Mouse (Mus musculus) limb, embryonic 15.5 days (tissue): ENCODE results near the gene Olfr1480. TPM values are rescaled to one million over a fixed set of nuclear protein-coding genes. Genes with fewer than 3 reads are reported as not detected.

Source experiments
- ATAC-seq: fragments of 200-750 bp; cut with Nextera tagmentation; 2 replicates; pipeline ENCODE4 v1.8.0; 2017; ENCODE audit warnings: low read depth, moderate TSS enrichment; ENCODE audit not compliant: insufficient number of reproducible peaks, low FRiP score, low TSS enrichment
- H3K27ac ChIP-seq: fragments of 300-500 bp; sonication (generic); 2 replicates; pipeline ENCODE4 v1.5.1; 2015; ENCODE audit warnings: moderate library complexity, mild to moderate bottlenecking, inconsistent platforms
- H3K27me3 ChIP-seq: fragments of 300-500 bp; sonication (generic); 2 replicates; pipeline ENCODE4 v1.6.1; 2015; ENCODE audit warnings: inconsistent platforms
- H3K36me3 ChIP-seq: fragments of 300-500 bp; sonication (generic); 2 replicates; pipeline ENCODE4 v1.6.1; 2015; ENCODE audit warnings: inconsistent platforms
- H3K4me1 ChIP-seq: fragments of 300-500 bp; sonication (generic); 2 replicates; pipeline ENCODE4 v1.6.1; 2015; ENCODE audit warnings: inconsistent platforms
- H3K4me2 ChIP-seq: fragments of 300-500 bp; sonication (generic); 2 replicates; pipeline ENCODE4 v1.6.1; 2015; ENCODE audit warnings: mild to moderate bottlenecking, inconsistent platforms
- H3K4me3 ChIP-seq: fragments of 300-500 bp; sonication (generic); 2 replicates; pipeline ENCODE4 v1.5.1; 2015; ENCODE audit warnings: mild to moderate bottlenecking, inconsistent platforms
- H3K9ac ChIP-seq: fragments of 300-500 bp; sonication (generic); 2 replicates; pipeline ENCODE4 v1.6.1; 2015; ENCODE audit warnings: inconsistent platforms
- H3K9me3 ChIP-seq: fragments of 300-500 bp; sonication (generic); 2 replicates; pipeline ENCODE4 v1.6.1; 2016; ENCODE audit warnings: inconsistent platforms
- whole genome bisulfite sequencing: fragments of 180-500 bp; shearing (Covaris S2); methylation state at CpG from one replicate; pipeline ENCODE4 v1.1.7; 2015; 5-methylcytosine and 5-hydroxymethylcytosine counted together
- polyA plus RNA-seq: library from polyadenylated mRNA; unstranded; fragments of >200 nt; fragmentation: Nextera tagmentation; extraction: Ambion mirVana; gene quantifications from 2 replicates; pipeline ENCODE4 v1.2.1, GENCODE M21; 2015

The Olfr1480 gene
- polyA plus RNA-seq: not detected in 2 replicates

DNA sequence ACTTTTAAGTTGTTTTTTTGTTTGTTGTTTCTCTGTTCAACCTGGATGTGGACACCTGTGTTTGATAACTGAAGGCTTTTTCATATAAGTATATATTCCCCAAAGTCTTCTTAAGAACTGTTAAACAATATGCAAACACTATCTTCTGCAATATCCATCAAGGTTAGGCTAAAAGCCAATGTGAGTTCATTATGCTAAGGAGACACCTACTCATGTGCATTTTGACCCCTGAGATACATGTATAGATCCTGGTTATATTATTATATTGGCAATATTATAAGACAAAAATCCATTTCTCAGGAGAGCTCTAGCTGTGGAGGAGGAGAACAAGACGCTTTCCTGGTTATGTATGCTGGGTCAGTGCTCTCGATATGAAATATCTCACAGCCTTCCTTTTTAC, at the start of gene Olfr1480:
TSS of gene Olfr1480 (plus strand) at position 301 of the 400 bp plus-strand sequence.
- Histone ChIP-seq H3K4me1 (no peaks in the 10 kb centered on the region), H3K9ac (no peak within 1 kb of the TSS), H3K27ac (no peak within 1 kb of the TSS), H3K27me3 (no peaks in the 10 kb centered on the region), H3K4me3 (no peak within 1 kb of the TSS), H3K4me2 (no peak within 1 kb of the TSS), H3K9me3 (no peaks in the 10 kb centered on the region), H3K36me3 (no peaks in the 10 kb centered on the region)
- no peak for ATAC-seq
- 88% methylated on average over 2 of the region's 2 CpGs for WGBS

DNA sequence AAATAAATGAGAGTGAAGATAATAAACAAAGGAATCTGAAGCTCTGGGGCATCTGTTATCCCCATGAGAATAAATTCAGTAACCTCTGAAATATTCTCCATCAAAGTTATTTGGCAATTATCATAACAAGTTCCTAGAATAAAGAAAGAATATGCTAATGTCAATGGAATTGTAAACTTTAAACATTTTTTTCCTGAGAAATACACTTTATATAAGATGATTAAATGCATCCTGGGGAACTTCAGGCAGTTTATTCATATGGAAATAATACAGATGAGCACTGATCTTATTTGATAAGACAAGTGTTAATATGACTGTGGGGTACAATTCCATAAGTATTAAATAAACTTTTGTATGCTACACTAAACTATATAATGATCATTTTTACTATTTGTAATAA, 47.6 kb upstream of the Olfr1480 start, which contains the start of gene Olfr1475:
TSS of gene Olfr1475 (minus strand) at position 101 of the 400 bp plus-strand sequence.
- no peak within 1 kb of the TSS for H3K4me2 ChIP-seq
- no peaks in the 10 kb centered on the region for H3K9me3 ChIP-seq
- no peaks in the 10 kb centered on the region for H3K27me3 ChIP-seq
- no peaks in the 10 kb centered on the region for H3K4me1 ChIP-seq
- no peak for ATAC-seq
- no peak within 1 kb of the TSS for H3K27ac ChIP-seq
- H3K9ac ChIP-seq: no peak within 1 kb of the TSS
- H3K36me3 ChIP-seq: no peaks in the 10 kb centered on the region
- no peak within 1 kb of the TSS for H3K4me3 ChIP-seq

DNA sequence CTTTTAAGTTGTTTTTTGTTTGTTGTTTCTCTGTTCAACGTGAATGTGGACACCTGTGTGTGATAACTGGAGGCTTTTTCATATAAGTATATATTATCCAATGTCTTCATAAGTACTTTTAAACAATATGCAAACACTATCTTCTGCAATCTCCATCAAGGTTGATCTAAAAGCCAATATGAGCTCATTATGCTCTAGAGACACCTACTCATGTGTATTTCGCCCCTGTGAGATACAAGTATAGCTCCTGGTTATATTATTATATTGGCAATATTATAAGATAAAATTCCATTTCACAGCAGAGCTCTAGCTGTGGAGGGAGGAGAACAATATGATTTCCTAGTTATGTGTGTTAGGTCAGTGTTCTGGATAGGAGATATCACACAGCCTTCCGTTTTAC, 27.5 kb upstream of the Olfr1480 start, which contains the start of gene Olfr1477:
TSS of gene Olfr1477 (plus strand) at position 301 of the 400 bp plus-strand sequence.
- Histone ChIP-seq H3K36me3 (no peaks in the 10 kb centered on the region), H3K4me3 (no peak within 1 kb of the TSS), H3K9me3 (peaks cover 5% of the 10 kb centered on the region; the same call in 1 of the 2 replicates), H3K4me1 (no peaks in the 10 kb centered on the region), H3K27ac (no peak within 1 kb of the TSS), H3K9ac (no peak within 1 kb of the TSS), H3K4me2 (no peak within 1 kb of the TSS), H3K27me3 (no peaks in the 10 kb centered on the region)
- 75% methylated on average over 3 of the region's 3 CpGs for WGBS
- ATAC-seq: no peak

Other genes with a start within 250 kb of the Olfr1480 start
- not detected in 2 replicates for gene Olfr1465, start 212.4 kb upstream of the Olfr1480 start, polyA plus RNA-seq
- not detected in 2 replicates for gene Olfr1466, start 189.1 kb upstream of the Olfr1480 start, polyA plus RNA-seq
- gene Olfr1467, start 165.7 kb upstream of the Olfr1480 start, polyA plus RNA-seq: not detected in 2 replicates
- not detected in 2 replicates for gene Olfr1469, start 120.1 kb upstream of the Olfr1480 start, polyA plus RNA-seq
- gene Olfr1471, start 84.5 kb upstream of the Olfr1480 start, polyA plus RNA-seq: not detected in 2 replicates
- not detected in 2 replicates for gene Olfr1472, start 71.8 kb upstream of the Olfr1480 start, polyA plus RNA-seq
- gene Olfr1474, start 58.3 kb upstream of the Olfr1480 start, polyA plus RNA-seq: not detected in 2 replicates
- gene Olfr1475, start 47.7 kb upstream of the Olfr1480 start, polyA plus RNA-seq: not detected in 2 replicates
- not detected in 2 replicates for gene Olfr1477, start 27.4 kb upstream of the Olfr1480 start, polyA plus RNA-seq
- gene Olfr1484, start 55.6 kb downstream of the Olfr1480 start, polyA plus RNA-seq: not detected in 2 replicates
- not detected in 2 replicates for gene Olfr1487, start 89.5 kb downstream of the Olfr1480 start, polyA plus RNA-seq
- not detected in 2 replicates for gene Olfr1489, start 103.7 kb downstream of the Olfr1480 start, polyA plus RNA-seq
- gene Olfr1490, start 123.2 kb downstream of the Olfr1480 start, polyA plus RNA-seq: not detected in 2 replicates
- not detected in 2 replicates for gene Olfr1491, start 169.4 kb downstream of the Olfr1480 start, polyA plus RNA-seq
- not detected in 2 replicates for gene Olfr1493-ps1, start 195.4 kb downstream of the Olfr1480 start, polyA plus RNA-seq
- not detected in 2 replicates for gene Olfr1494, start 211.8 kb downstream of the Olfr1480 start, polyA plus RNA-seq
- gene Olfr1495, start 236.7 kb downstream of the Olfr1480 start, polyA plus RNA-seq: not detected in 2 replicates
- not detected in 2 replicates for gene Olfr1496, start 250.0 kb downstream of the Olfr1480 start, polyA plus RNA-seq